Mouse (Mus musculus) ES-Bruce4 (cell line): ENCODE measurements at regions not wholly inside any gene's neighbourhood (a gene's known extent, or its start where the extent isn't known, plus 50 kb on each side); places are given as distances from the start of the nearest gene placed in this dataset.

Experiments
- CTCF ChIP-seq: IDR thresholded peaks from one replicate; pipeline ENCODE4 v1.8.1; 2011; ENCODE audit warnings: low read depth, low read length
- EP300 ChIP-seq: IDR thresholded peaks from 2 replicates; pipeline ENCODE4 v1.6.1; 2011; ENCODE audit warnings: low read depth, low read length; ENCODE audit not compliant: insufficient read depth

- TF ChIP-seq CTCF (no peak), EP300 (no peak)
These were observed 786.4 kb upstream of the Nr2f1 start for GRCm38 (mm10) chr13:78985921-78986320.
